Mouse (Mus musculus) testis, postnatal 10 days (tissue): ENCODE data around the gene Vps53.
"Not testable (repeated sequence)": the region's sequence is repeated elsewhere in the genome, so short reads cannot be mapped to it uniquely, and the experiment has no call there.

ENCODE experiments used
- DNase-seq: peaks from one replicate; pipeline ENCODE4 v3.0.0; 2021; ENCODE audit warnings: low spot score

The Vps53 gene

DNA sequence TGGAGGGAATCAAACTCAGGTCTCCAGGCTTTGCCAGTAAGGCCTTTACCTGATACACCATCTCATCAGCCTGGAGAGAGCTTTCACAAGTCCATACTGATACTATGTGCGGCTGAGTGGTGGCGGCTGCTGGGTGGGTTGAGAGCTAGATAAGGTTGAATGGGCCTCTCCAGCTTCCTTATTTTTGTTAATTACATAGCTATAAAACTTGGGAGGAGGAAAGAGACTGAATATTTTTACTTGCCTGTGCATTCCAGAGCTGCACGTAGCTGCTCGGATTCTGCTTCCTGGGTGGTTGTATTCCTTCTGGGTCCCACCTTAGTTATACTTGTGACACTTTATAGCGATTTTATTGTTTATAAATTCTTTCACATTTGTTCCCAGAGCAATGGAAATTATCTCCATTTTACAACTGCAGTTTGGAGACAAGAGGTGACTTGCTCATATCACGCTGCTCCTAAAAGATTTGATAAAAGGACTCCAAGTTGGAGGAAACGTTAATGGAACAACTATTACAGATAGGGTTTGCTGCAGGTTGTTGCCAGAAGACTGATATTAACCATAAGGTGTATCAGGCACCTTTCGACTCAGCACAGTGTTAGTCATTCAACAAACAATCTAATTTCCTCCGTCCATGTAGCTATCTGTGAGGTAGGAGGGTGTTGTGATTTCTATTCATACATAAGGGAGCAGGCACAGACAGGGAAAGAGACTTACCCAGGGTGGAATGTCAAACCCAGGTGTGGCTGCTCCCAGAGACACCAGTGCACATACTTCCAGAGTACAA lies 168.4 kb downstream of the Vps53 start:
- DNase-seq: no peak

DNA sequence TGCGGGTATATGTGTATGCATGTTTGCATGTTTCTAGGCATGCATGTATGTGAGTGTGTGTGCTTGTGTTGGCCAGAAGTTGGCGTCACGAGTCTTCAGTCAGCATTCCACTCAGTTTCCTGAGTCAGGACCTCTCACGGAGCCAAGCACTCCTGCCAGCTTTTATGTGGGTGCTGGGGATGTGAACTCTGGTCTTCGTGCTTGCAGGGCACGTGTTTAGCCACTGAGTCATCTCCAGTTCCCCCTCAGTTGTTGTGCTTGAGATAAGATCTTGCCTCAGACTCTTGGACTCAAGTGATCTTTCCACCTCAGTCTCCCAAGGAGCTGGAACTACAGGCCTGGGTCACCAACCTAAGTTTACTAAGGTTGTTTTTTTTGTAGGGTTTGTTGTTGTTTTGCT lies 170.3 kb downstream of the Vps53 start:
- DNase-seq: no peak

DNA sequence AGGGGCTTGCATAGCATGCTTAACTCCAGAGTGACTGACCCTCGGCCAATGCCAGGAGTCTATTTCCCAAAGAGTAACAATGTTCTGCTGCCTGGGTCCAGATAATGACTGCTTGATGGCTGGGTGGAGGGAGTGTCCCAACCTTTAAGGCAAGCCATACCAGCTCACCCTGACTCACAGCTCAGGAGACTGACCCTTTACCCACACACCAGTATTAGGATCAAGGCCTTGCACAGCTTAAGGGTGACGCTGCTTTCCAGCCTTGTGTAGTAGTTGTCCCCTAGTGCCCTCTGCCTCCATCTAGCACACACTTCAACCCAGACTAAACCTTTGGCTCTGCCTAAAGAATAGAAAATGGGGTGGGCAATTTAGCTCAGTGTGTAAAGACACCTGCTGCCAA lies 171.3 kb downstream of the Vps53 start:
- DNase-seq: no peak

- not testable (repeated sequence) for DNase-seq
Observed at GRCm38 (mm10) chr11:76004276-76004675, 175.2 kb downstream of the Vps53 start.

- no peak for DNase-seq
Observed at GRCm38 (mm10) chr11:76001237-76001878, 178.1 kb downstream of the Vps53 start.

- no peak for DNase-seq
Observed at GRCm38 (mm10) chr11:76000701-76001100, 178.7 kb downstream of the Vps53 start.

DNA sequence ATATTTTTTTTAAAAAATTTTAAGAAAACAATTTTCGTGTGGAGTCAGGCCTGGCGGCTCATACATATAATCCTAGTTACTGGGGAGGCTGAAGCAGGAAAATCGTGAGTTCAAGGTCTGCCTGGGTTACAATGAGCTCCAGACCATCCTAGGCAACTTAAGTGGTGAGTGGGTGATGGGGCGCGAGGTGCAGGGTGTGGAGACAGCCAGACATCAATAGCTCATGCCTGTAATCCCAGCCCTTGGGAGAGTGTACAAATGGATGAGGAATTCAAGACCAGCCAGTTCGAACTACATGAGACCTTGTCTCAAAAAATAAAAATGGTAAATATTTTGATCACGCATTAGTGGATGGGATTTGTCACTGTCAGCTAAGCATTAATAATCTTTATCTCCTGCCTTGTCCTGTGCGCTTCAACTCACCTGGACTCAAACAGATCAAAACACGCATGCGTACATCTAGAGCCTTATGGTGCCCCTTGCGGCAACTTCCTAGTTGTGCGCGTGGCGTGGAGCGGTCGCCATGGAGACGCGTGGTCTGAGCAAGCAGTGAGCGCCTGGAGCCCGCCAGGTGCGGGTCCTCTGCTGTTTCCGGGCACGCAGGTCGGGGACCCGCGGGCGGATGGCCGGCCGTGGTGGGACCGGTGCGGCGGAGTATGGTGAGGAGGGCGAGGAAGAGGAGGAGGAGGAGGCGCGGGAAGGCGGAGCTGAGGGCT lies 179.8 kb downstream of the Vps53 start, which contains the start of gene 1700016K19Rik:
Gene 1700016K19Rik, plus strand, starts transcription at position 473 of the 716 bp plus-strand sequence.
- DNase-seq: peak; percentile 88
